Mouse (Mus musculus) limb, embryonic 11.5 days (tissue): ENCODE measurements around the gene Olfr196. TPM values are rescaled to one million over a fixed set of nuclear protein-coding genes. Genes with fewer than 3 reads are reported as not detected.

ENCODE experiments used
- polyA plus RNA-seq: library from polyadenylated mRNA; unstranded; fragments of >200 nt; fragmentation: Nextera tagmentation; extraction: Ambion mirVana; gene quantifications from 2 replicates; pipeline ENCODE4 v1.2.1, GENCODE M21; 2014

Gene Olfr196
- polyA plus RNA-seq, 1 experiment from 2014 or later: not detected

Other genes with a start within 250 kb of the Olfr196 start
- not detected in 2 replicates for gene Olfr181, start 241.7 kb downstream of the Olfr196 start, polyA plus RNA-seq
- gene Olfr180, start 241.1 kb downstream of the Olfr196 start, polyA plus RNA-seq: not detected in 2 replicates
- gene Olfr183, start 175.1 kb downstream of the Olfr196 start, polyA plus RNA-seq: not detected in 2 replicates
- not detected in 2 replicates for gene Olfr186, start 140.2 kb downstream of the Olfr196 start, polyA plus RNA-seq
- gene Olfr187, start 130.7 kb downstream of the Olfr196 start, polyA plus RNA-seq: not detected in 2 replicates
- not detected in 2 replicates for gene Olfr190, start 92.4 kb downstream of the Olfr196 start, polyA plus RNA-seq
- not detected in 2 replicates for gene Olfr191, start 80.6 kb downstream of the Olfr196 start, polyA plus RNA-seq
- not detected in 2 replicates for gene Olfr193, start 58.6 kb downstream of the Olfr196 start, polyA plus RNA-seq
- gene Olfr194, start 49.4 kb downstream of the Olfr196 start, polyA plus RNA-seq: not detected in 2 replicates
- gene Olfr195, start 23.4 kb downstream of the Olfr196 start, polyA plus RNA-seq: not detected in 2 replicates
- not detected in 2 replicates for gene Olfr198, start 33.1 kb upstream of the Olfr196 start, polyA plus RNA-seq
- not detected in 2 replicates for gene Olfr199, start 49.3 kb upstream of the Olfr196 start, polyA plus RNA-seq
- gene Olfr201, start 102.2 kb upstream of the Olfr196 start, polyA plus RNA-seq: not detected in 2 replicates
- gene Olfr202, start 116.3 kb upstream of the Olfr196 start, polyA plus RNA-seq: not detected in 2 replicates
- gene Olfr203, start 128.4 kb upstream of the Olfr196 start, polyA plus RNA-seq: not detected in 2 replicates
- not detected in 2 replicates for gene Olfr204, start 147.8 kb upstream of the Olfr196 start, polyA plus RNA-seq
- not detected in 2 replicates for gene Olfr205, start 160.7 kb upstream of the Olfr196 start, polyA plus RNA-seq
- gene Olfr206, start 178.8 kb upstream of the Olfr196 start, polyA plus RNA-seq: not detected in 2 replicates
- not detected in 2 replicates for gene Olfr209, start 193.5 kb upstream of the Olfr196 start, polyA plus RNA-seq
- 0.07 and 0.12 TPM in 2 replicates for gene Gabrr3, start 236.9 kb upstream of the Olfr196 start, polyA plus RNA-seq